Mouse (Mus musculus) limb, embryonic 15.5 days (tissue): Measurements from ENCODE around the gene Rundc3b. TPM values are rescaled to one million over a fixed set of nuclear protein-coding genes. Genes with fewer than 3 reads are reported as not detected.

Source experiments
- ATAC-seq: fragments of 200-750 bp; cut with Nextera tagmentation; 2 replicates; pipeline ENCODE4 v1.8.0; 2017; ENCODE audit warnings: low read depth, moderate TSS enrichment; ENCODE audit not compliant: insufficient number of reproducible peaks, low FRiP score, low TSS enrichment
- H3K27ac ChIP-seq: fragments of 300-500 bp; sonication (generic); 2 replicates; pipeline ENCODE4 v1.5.1; 2015; ENCODE audit warnings: moderate library complexity, mild to moderate bottlenecking, inconsistent platforms
- H3K27me3 ChIP-seq: fragments of 300-500 bp; sonication (generic); 2 replicates; pipeline ENCODE4 v1.6.1; 2015; ENCODE audit warnings: inconsistent platforms
- H3K36me3 ChIP-seq: fragments of 300-500 bp; sonication (generic); 2 replicates; pipeline ENCODE4 v1.6.1; 2015; ENCODE audit warnings: inconsistent platforms
- H3K4me1 ChIP-seq: fragments of 300-500 bp; sonication (generic); 2 replicates; pipeline ENCODE4 v1.6.1; 2015; ENCODE audit warnings: inconsistent platforms
- H3K4me2 ChIP-seq: fragments of 300-500 bp; sonication (generic); 2 replicates; pipeline ENCODE4 v1.6.1; 2015; ENCODE audit warnings: mild to moderate bottlenecking, inconsistent platforms
- H3K4me3 ChIP-seq: fragments of 300-500 bp; sonication (generic); 2 replicates; pipeline ENCODE4 v1.5.1; 2015; ENCODE audit warnings: mild to moderate bottlenecking, inconsistent platforms
- H3K9ac ChIP-seq: fragments of 300-500 bp; sonication (generic); 2 replicates; pipeline ENCODE4 v1.6.1; 2015; ENCODE audit warnings: inconsistent platforms
- H3K9me3 ChIP-seq: fragments of 300-500 bp; sonication (generic); 2 replicates; pipeline ENCODE4 v1.6.1; 2016; ENCODE audit warnings: inconsistent platforms
- WGBS: fragments of 180-500 bp; shearing (Covaris S2); methylation state at CpG from one replicate; pipeline ENCODE4 v1.1.7; 2015; 5-methylcytosine and 5-hydroxymethylcytosine counted together
- polyA plus RNA-seq: library from polyadenylated mRNA; unstranded; fragments of >200 nt; fragmentation: Nextera tagmentation; extraction: Ambion mirVana; gene quantifications from 2 replicates; pipeline ENCODE4 v1.2.1, GENCODE M21; 2015

Gene Rundc3b
- polyA plus RNA-seq, 1 experiment from 2014 or later: 3.0 TPM

DNA sequence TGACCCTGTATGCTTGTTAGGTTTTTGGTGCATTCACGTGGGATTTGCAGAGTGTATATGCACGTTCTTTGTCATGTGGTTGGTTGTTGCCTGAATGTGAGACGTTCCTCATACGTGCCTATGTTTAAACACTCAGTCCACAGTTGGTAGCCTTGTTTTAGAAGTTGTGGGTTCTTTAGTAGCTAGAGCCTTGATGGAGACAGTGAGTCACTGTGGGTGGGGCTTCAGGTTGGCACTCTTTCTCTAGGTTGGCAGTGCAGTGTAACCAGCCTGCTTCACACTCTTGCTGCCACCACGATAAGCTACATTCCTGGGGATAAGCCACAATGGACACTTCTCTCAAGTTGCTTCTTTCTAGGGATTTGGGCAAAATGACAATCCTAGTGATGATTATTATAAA, 166.2 kb downstream of the Rundc3b start:
- no peaks in the 10 kb centered on the region for H3K9me3 ChIP-seq
- no peak overlapping the region for H3K9ac ChIP-seq
- H3K4me1 ChIP-seq: no peaks in the 10 kb centered on the region

DNA sequence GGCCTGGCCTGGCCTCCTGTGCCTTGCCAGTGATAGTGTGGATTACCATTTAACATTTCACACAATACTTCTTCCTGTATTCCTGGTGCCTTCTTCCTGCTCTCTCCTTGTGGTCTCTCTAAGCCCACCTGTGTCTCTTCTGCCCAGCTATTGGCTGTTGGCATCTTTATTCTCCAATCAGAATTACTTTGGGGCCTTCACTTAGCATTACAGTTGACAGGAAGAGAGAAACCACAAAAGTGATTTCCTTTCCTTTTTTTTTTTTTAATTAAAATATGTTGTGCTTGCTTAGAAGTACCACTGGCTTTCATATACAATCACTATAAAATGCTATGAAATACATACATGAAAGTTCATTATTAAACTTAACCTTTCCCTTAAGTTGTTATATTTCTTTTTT, 167.2 kb downstream of the Rundc3b start:
- H3K27me3 ChIP-seq: no peaks in the 10 kb centered on the region
- H3K27ac ChIP-seq: no peak overlapping the region
- no peak overlapping the region for H3K4me3 ChIP-seq
- no peak for ATAC-seq
- no peak overlapping the region for H3K4me2 ChIP-seq
- H3K36me3 ChIP-seq: peaks cover 16% of the 10 kb centered on the region
- H3K4me1 ChIP-seq: no peaks in the 10 kb centered on the region
- H3K9ac ChIP-seq: no peak overlapping the region
- no peaks in the 10 kb centered on the region for H3K9me3 ChIP-seq

More for the DNA sequence above, 166.2 kb downstream of the Rundc3b start:
- no peaks in the 10 kb centered on the region for H3K27me3 ChIP-seq
- ATAC-seq: no peak
- 82% methylated on average over 5 of the region's 5 CpGs for WGBS
- peaks cover 15% of the 10 kb centered on the region for H3K36me3 ChIP-seq
- H3K4me2 ChIP-seq: no peak overlapping the region
- H3K4me3 ChIP-seq: no peak overlapping the region
- no peak overlapping the region for H3K27ac ChIP-seq

Other genes starting within 250 kb of the Rundc3b start
- gene Dbf4, start 200.2 kb downstream of the Rundc3b start, polyA plus RNA-seq: 27.2 and 30.2 TPM in 2 replicates
- gene Slc25a40, start 200.1 kb downstream of the Rundc3b start, polyA plus RNA-seq: 12.0 and 14.2 TPM in 2 replicates
- 0.32 and 0.55 TPM in 2 replicates for gene Abcb1a, start 37.1 kb upstream of the Rundc3b start, polyA plus RNA-seq
- 0.77 and 2.8 TPM in 2 replicates for gene Abcb1b, start 175.2 kb upstream of the Rundc3b start, polyA plus RNA-seq